Mouse (Mus musculus) gonadal fat pad, adult 2 months (tissue): Measurements from ENCODE around the gene Kazn. TPM values are rescaled to one million over a fixed set of nuclear protein-coding genes. Genes with fewer than 3 reads are reported as not detected.

Experiments
- DNase-seq: peaks from one replicate; pipeline ENCODE4 v3.0.0-alpha.2; 2012; ENCODE audit warnings: low read depth
- polyA plus RNA-seq: library from polyadenylated mRNA; depleted of rRNA; stranded (reverse); fragments of >200 nt; gene quantifications from 2 replicates; pipeline ENCODE4 v1.2.3, GENCODE M21; 2012; rRNA removed

The Kazn gene
- polyA plus RNA-seq, 1 experiment = 28.0 TPM

DNA sequence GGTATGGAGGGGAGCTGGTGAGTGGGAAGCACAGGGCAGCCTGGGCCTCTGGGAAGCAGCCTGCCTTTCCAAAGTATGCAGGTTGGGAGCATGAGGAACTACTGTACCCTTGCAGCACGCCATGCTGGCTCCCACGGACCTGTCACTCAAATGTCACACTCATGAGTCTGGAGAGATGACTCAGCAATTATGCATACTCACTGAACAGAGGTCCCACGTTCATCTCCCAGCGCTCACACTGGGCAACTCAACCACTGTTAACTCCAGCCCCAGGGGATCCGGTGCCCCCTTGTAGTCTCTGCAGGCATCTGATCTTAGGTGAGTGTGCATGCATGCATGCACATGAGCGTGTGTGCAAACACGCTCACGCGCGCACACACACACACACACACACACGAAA, 184.6 kb downstream of the Kazn start:
- no peak for DNase-seq

- no peak for DNase-seq
Measured at GRCm38 (mm10) chr4:142053661-142054448, 185.3 kb downstream of the Kazn start.

GRCm38 (mm10) chr4:142053261-142053660, 185.9 kb downstream of the Kazn start:
- no peak for DNase-seq

- no peak for DNase-seq
Measured at GRCm38 (mm10) chr4:142052391-142053132, 186.6 kb downstream of the Kazn start.

Other genes with a start within 250 kb of the Kazn start
- 1.9 and 2.4 TPM in 2 replicates for gene Fhad1, start 224.3 kb downstream of the Kazn start, polyA plus RNA-seq
- gene Tmem51, start 155.1 kb downstream of the Kazn start, polyA plus RNA-seq = 79.5 and 98.3 TPM in 2 replicates